Mouse (Mus musculus) bone marrow, adult 2 months (tissue): ENCODE measurements at regions not wholly inside any gene's neighbourhood (a gene's known extent, or its start where the extent isn't known, plus 50 kb on each side); places are given as distances from the start of the nearest gene placed in this dataset.

Experiments used
- H3K27ac ChIP-seq: fragments of 200-500 bp; 2 replicates; pipeline ENCODE4 v1.5.1; 2012; ENCODE audit warnings: low read depth, mild to moderate bottlenecking, control low read depth, inconsistent platforms, low read length; ENCODE audit not compliant: control insufficient read depth, poor library complexity, insufficient read depth
- H3K4me1 ChIP-seq: fragments of 200-500 bp; 2 replicates; pipeline ENCODE4 v1.6.1; 2011; ENCODE audit warnings: low read length; ENCODE audit not compliant: control insufficient read depth, insufficient read depth
- H3K4me3 ChIP-seq: fragments of 200-500 bp; replicated peaks from 2 replicates; pipeline ENCODE3; 2011; ENCODE audit warnings: mild to moderate bottlenecking, low read depth, low read length, control low read depth; ENCODE audit not compliant: control insufficient read depth
- CTCF ChIP-seq: fragments of 200-500 bp; IDR thresholded peaks from 2 replicates; pipeline ENCODE4 v1.5.1; 2011; ENCODE audit warnings: low read length, control low read depth; ENCODE audit not compliant: control insufficient read depth, insufficient read depth
- POLR2A ChIP-seq: fragments of 200-500 bp; IDR thresholded peaks from 2 replicates; pipeline ENCODE4 v1.6.1; 2011; ENCODE audit warnings: low read depth, mild to moderate bottlenecking, control low read depth, low read length, borderline replicate concordance; ENCODE audit not compliant: control insufficient read depth
- WGBS: fragments of 180-500 bp; shearing (Covaris S2); methylation state at CpG from one replicate; pipeline ENCODE4 v1.1.7; 2018; 5-methylcytosine and 5-hydroxymethylcytosine counted together

GRCm38 (mm10) chr3:148729242-148729680 is 261.1 kb downstream of the Adgrl2 start:
- Histone ChIP-seq H3K4me1 (no peaks in the 10 kb centered on the region; the same call in 1 of the 2 replicates), H3K4me3 (no peak overlapping the region), H3K27ac (no peak overlapping the region)
- WGBS: 14% methylated on average over 7 of the region's 7 CpGs
- TF ChIP-seq CTCF: no peak

- no peak overlapping the region for H3K4me3 ChIP-seq
- TF ChIP-seq POLR2A (no peak), CTCF (no peak)
- H3K4me1 ChIP-seq: no peaks in the 10 kb centered on the region; the same call in 1 of the 2 replicates
- 78% methylated on average over 6 of the region's 6 CpGs for WGBS
- no peak overlapping the region for H3K27ac ChIP-seq
Observed at GRCm38 (mm10) chr3:148728513-148729241, 261.7 kb downstream of the Adgrl2 start.

GRCm38 (mm10) chr3:148726596-148727331 is 263.6 kb downstream of the Adgrl2 start:
- TF ChIP-seq POLR2A (no peak), CTCF (no peak)
- H3K27ac ChIP-seq: no peak overlapping the region
- H3K4me3 ChIP-seq: no peak overlapping the region
- WGBS: 3% methylated on average over 10 of the region's 10 CpGs
- no peaks in the 10 kb centered on the region; the same call in 1 of the 2 replicates for H3K4me1 ChIP-seq

- Histone ChIP-seq H3K4me1 (no peaks in the 10 kb centered on the region; the same call in 1 of the 2 replicates), H3K27ac (no peak overlapping the region), H3K4me3 (no peak overlapping the region)
- 65% methylated on average over 7 of the region's 7 CpGs for WGBS
- TF ChIP-seq CTCF (no peak), POLR2A (no peak)
Observed at GRCm38 (mm10) chr3:148696555-148696954, 293.8 kb downstream of the Adgrl2 start.

- TF ChIP-seq POLR2A (no peak), CTCF (no peak)
- Histone ChIP-seq H3K4me3 (no peak overlapping the region), H3K4me1 (no peaks in the 10 kb centered on the region; the same call in 1 of the 2 replicates), H3K27ac (no peak overlapping the region)
- WGBS: 56% methylated on average over 6 of the region's 6 CpGs
Observed at GRCm38 (mm10) chr3:148695453-148695852, 294.9 kb downstream of the Adgrl2 start.

GRCm38 (mm10) chr3:148683181-148683580 is 307.2 kb downstream of the Adgrl2 start:
- Histone ChIP-seq H3K4me1 (no peaks in the 10 kb centered on the region), H3K4me3 (no peak overlapping the region), H3K27ac (no peak overlapping the region)
- no peak for TF ChIP-seq CTCF
- no peak for TF ChIP-seq POLR2A

- TF ChIP-seq CTCF: no peak
- TF ChIP-seq POLR2A: no peak
- 86% methylated on average over 6 of the region's 6 CpGs for WGBS
- H3K4me1 ChIP-seq: no peaks in the 10 kb centered on the region
- no peak overlapping the region for H3K4me3 ChIP-seq
- H3K27ac ChIP-seq: no peak overlapping the region
Observed at GRCm38 (mm10) chr3:148682445-148682994, 307.8 kb downstream of the Adgrl2 start.

GRCm38 (mm10) chr3:148681186-148681585 is 309.2 kb downstream of the Adgrl2 start:
- Histone ChIP-seq H3K27ac (no peak overlapping the region), H3K4me1 (no peaks in the 10 kb centered on the region)
- 76% methylated on average over 2 of the region's 2 CpGs for WGBS

More at GRCm38 (mm10) chr3:148681186-148681585, 309.2 kb downstream of the Adgrl2 start:
- TF ChIP-seq POLR2A: no peak
- no peak overlapping the region for H3K4me3 ChIP-seq
